Mouse (Mus musculus) left cerebral cortex, postnatal 4 days (tissue): ENCODE measurements around the gene 4921517D22Rik. TPM values are rescaled to one million over a fixed set of nuclear protein-coding genes. Genes with fewer than 3 reads are reported as not detected.
A peak's percentile ranks its signal among the peaks of the same experiment; 100 is the strongest.

Source experiments
- DNase-seq: peaks from one replicate; pipeline ENCODE4 v3.0.0-alpha.2; 2022
- intact Hi-C: fragments of 180-260 bp; cut with DNase I; formaldehyde crosslinking; loops from one replicate; pipeline ENCODE4 v1.15.1; 2025
- total RNA-seq, 2 experiments: library from RNA; stranded (reverse); gene quantifications; 2 replicates each; pipeline ENCODE4 v1.2.3; 2021

The 4921517D22Rik gene
- total RNA-seq, 2 experiments from 2014 or later: not detected

DNA sequence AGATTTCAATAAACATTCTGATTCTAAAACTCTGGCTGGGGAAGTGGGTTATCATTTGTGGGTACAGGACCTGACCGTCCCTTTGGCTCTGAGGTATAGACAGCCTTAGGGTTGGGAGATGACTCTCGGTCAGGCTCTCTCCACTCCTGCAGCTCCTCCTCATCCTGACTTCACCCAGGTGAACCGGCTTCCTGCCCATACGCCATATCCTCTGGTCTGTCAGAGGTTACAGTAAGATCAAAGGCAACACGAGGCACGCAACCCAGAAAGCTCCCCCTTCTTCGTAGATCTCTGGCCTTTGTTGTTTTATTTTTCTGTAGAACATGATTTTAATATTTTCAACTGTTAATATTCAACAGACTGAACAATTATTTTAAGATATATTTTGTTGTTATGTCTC lies 1.9 kb upstream of the 4921517D22Rik start:
- intact Hi-C loops: no loop called here
- no peak for DNase-seq

DNA sequence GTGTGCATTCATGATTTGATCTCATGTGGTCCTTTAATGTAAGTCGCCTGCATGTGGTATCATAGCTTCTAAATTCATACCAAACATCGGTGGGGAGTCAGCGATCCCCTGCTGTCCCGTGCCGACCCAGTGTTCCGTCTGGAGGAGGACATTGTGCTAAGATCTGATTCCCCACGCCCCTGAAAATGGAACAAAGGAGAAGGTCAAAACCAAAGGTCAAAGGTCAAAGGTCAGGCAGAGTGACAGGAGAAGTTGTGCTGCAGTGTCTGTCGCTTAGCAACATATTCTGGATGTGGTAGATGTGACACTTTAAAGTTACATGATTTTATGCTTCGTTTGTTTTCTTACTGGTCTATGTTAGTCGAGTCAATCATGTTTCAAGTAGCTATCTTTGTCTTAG lies 2.4 kb downstream of the 4921517D22Rik start:
- DNase-seq: no peak
- intact Hi-C loops: no loop called here

DNA sequence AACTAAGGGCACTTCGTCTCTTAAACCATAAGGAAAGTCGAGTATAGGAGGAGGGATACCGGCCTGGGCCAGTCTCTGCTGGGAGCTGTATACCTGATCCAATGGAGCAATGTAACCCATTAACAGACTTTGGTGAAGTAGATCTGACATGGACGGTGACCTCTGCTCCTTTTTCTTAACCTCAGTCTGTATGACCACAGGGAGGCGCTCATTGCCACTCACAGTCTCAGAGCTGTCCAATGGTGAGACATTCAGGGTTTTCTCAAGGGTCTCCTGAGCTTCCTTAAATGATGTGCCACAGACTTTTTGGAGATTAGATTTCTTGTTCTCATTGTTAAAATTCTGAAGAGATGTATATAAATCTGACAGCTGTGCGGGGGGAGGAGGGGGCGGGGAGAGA lies 3.3 kb downstream of the 4921517D22Rik start:
- intact Hi-C loops: no loop called here
- no peak for DNase-seq

DNA sequence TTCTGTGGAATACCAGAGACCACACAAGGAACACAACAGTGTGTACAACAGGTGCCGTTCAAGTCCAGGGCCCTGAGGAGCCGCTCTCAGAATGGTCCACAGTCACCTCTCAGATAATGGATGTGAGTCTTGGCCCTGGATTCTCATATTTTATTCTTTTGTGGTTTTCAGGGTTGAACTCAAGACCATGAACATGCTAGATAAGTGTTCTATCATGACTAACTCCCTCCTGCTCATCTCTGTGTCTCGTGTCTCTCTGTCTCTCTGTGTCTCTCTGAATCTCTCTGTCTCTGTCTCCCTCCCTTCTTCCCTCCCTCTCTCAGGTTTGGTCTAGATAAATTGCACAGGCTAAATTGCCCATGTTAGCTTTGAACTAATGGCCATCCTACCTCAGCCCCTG lies 4.1 kb downstream of the 4921517D22Rik start:
- intact Hi-C loops: no loop called here
- DNase-seq: no peak

DNA sequence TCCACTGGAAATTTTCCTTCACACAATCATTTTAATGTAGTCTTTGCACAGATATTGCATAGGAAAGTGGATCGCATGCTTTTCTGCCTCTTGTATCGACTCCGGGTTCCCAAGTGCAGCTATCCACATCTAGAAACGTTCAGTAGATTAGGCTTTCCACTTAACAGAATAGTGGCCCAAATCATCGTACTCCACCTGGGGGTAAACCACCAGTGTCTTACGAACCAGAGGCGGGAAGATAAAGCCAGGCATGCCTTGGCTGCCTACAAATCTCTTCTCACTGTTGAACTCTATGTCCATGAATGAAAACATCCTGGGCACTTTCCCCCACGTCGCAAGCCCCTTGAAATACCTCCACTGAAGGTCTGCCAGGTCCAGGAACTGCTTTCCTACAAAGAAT lies 4.6 kb downstream of the 4921517D22Rik start:
- no peak for DNase-seq
- intact Hi-C loops: no loop called here

DNA sequence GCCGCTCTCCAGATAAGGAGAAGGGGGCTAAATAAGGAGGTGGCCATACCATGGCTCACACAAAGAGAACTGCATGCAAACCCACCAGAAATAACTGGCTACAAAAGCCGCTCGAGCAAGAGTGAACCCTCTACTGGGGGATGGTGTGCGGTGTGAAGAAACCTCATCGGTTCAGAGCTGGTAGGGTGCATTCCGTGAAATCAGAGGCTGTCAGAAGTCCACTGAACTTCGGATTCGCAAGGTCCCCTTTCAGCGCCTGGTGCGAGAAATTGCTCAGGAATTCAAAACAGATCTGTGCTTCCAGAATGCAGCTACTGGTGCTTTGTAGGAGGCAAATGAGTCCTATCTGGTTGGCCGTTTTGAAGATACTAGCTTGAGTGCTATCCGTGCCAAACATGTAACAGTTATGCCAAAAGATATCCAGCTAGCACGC lies 5.6 kb downstream of the 4921517D22Rik start:
- peak; percentile 40 for DNase-seq
- intact Hi-C loops: no loop called here

DNA sequence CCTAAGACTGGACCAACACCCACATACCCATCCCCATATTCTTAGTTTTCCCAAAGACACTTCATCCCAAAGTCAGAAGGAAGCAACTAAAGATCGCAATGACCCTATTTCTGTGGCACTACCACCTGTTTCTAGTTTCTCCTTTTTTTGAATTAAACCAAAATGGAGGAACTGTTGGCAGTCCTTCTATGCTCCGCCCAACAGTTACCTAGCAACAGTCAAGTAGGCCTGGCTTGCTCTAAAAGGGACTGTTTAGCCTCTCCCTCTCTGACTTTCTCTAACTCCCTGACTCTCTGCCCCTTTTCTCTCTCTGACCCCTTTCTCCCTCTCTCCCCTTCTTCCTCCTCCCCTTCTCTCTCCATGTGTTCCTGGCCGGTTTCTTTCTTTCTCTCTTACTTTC lies 8.7 kb downstream of the 4921517D22Rik start:
- DNase-seq: no peak
- intact Hi-C loops: no loop called here

DNA sequence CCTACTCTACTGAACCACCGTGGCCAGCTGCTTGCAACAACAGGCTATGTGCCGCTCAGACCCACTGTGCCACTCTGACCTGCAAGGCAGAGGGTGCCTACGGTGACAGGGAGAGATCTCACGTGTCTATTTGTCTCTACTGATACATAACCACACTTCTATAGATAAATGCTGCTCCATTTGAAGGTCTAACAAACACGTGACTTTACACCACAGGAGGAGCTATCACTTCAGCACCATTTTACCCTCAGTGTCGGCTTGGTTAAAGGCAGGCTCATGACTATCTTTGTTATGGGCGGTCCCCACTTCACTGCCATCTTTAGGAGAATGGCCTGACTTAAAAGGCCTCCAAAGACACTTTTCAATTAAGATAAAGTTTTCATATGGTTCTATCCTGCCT lies 11.3 kb downstream of the 4921517D22Rik start:
- intact Hi-C loops: no loop called here

DNA sequence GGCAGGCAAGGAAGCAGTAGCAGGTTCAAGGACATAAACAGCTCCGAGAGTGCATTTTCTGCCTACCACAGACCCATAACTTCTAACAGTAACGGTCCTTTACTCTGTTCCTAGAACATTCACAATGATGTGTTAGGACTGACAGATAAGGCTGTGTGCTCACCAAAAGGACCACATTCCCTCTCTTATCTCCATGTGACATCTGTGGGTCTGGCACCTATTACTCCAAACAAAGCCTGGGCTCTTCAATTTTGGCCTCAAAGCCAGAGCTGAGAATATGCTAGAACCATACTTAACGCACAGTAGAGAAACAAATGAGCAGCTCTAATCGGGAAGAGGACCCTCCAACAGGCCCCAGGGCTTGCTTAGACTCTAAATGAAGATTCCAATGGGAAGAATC lies 14.0 kb downstream of the 4921517D22Rik start:
- intact Hi-C loops: no loop called here
- no peak for DNase-seq

More for the DNA sequence above, 11.3 kb downstream of the 4921517D22Rik start:
- no peak for DNase-seq

DNA sequence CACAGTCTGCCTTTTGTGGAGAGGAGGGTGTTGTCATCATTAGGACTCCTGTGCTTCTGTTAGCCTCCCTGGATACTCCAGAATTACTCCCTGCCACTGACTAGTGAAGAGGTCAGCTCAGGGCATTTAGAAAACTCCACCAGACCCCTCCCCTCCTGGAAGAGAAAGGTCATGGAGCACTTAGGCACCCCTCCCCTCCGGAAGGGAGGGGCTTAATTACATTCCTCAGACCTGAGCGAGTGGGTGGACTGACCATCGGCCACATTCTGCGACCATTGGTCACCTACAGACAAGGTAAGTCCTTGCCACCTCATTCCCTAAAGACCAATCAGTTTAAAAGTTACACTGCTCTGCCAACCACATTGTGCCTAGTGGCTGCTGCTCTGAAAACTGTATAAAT lies 14.6 kb downstream of the 4921517D22Rik start:
- no peak for DNase-seq
- intact Hi-C loops: no loop called here

DNA sequence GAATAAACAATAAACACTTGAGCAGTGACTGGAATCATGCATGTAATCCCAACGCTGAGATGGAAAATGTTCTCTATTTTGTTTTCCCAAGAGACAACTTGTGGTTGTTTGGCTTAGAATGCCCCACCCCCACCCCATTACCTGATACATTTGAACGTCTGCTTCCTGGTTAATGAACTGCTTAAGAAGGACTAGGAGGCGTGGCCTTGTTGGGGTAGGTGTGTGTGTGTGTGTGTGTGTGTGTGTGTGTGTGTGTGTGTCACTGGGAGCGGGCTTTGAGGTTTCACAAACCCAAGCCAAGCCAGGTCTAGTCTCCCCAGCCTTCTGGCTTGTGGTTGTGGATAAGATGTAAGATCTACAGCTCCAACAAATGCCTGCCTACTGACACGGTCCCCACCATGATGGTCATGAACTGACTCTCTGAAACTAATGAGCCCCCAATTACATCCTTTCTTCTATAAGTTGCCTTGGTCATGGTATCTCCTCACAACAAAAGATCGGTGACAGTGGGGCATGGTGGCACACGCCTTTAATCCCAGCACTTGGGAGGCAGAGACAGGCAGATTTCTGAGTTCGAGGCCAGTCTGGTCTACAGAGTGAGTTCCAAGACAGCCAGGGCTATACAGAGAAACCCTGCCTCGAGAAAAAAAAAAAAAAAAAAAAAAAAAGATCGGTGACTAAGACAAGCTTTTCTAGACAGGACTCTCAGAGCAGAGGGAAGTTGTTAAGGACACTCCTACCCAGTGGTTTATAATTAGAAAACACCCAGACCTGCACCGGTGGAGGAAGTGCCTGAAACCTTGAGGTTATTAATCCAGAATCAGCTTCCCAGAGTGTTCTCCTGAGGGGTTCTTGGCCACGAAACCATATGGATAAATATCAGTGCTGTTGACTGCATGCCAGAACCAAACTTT lies 17.3 kb downstream of the 4921517D22Rik start:
- intact Hi-C loops: no loop called here
- no peak for DNase-seq

DNA sequence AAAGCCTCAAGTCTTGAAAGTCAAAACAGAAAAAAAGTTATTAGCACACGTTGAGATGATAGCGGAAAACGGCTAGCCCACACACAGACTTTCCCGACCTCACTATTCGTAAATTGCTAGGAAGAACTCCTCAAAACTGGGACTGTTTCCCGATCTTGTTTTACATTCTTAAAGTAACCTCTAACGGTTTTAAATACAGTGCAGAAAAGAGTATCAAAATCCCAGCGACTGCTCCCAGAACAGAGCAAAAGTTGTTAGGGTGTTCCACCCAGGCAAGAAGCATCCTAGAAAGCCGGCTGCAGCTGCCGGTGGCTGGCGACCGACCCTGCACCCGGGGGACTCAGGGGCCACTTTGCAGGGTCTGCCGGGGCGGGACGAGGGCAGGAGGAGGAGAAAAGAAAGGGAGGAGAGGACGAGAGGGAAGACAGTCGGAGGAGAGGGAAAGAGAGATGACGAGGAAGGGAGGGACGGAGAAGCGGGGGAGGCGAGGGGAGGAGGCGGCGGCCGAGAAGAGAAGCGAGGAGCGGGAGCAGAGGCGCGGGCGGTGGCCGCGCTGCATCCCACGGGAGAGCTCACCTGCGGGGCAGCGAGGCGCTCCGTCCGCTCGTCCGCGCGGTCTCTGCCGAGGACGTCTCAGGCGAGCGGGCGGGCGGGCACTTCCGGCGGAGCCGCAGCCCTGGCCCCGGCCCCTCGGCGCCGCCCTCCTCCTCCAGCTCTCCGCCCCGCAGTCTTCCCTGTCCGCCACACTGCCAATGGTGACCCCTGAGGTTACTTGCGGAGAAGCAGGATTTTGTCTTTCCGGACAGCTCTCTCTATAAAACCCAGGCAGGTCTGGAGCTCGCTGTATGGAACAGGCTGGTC lies 18.5 kb downstream of the 4921517D22Rik start, which contains the start of gene Golm1:
Golm1 (minus strand) TSS at position 661 of the 861 bp plus-strand sequence.
- intact Hi-C loops: no loop called here
- DNase-seq: peak; percentile 72

DNA sequence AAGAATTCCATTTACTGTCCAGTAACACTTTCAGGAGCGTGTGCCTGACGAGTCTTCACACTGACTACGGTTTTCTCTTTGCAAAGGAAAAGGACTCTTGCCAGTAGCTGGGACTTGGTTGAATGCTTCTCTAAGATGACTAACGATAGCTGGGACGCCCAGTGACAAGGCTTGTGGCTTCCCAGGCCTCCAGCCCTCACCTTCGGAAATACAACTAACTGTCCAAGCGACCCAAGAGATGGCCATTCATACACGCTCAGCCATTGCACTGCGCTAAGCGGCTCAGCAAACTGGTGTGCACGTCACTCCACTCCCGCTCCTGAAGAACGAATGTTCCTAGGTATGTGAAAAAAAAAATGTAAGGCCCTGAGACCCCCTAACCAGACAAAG lies 19.2 kb downstream of the 4921517D22Rik start:
- no peak for DNase-seq
- intact Hi-C loops: no loop called here

DNA sequence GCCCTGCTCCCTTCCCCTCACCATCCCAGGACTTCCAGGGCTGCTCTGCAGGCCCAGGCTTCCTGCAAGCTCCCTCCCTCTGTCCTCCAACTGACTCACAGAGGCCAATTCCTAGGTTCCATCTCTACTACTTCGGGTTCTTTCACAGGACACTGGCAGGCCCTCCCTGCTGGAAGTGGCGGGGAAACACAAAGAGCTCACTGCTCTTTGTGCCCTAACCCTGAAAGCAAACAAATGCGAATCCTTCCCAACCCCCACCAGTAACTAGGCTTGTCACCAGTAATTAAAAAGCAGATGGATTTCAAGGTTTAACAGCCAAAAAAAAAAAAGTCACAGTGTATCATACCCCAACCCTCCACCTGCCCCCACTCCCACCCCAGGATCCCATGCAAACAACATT lies 19.7 kb downstream of the 4921517D22Rik start:
- intact Hi-C loops: no loop called here

DNA sequence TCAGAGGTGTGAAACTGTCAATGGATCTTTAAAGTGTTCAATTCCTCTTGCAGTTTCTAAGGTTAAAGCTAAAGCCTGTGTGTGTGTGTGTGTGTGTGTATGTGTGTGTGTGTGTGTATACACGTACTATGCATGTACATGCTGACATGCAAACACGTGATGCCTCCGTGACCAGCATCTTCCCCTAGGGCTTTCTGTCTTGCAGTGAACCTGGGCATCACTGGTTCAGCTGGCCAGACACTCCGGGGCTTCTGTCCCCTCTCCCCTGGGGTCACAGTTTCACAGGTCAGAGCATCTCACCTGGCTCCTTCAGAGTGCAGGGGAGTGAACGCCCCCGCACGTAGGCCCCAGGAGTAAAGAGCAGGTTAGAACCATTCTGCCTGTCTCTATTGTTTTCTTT lies 20.3 kb downstream of the 4921517D22Rik start:
- no peak for DNase-seq
- intact Hi-C loops: no loop called here

More for the DNA sequence above, 19.7 kb downstream of the 4921517D22Rik start:
- no peak for DNase-seq

DNA sequence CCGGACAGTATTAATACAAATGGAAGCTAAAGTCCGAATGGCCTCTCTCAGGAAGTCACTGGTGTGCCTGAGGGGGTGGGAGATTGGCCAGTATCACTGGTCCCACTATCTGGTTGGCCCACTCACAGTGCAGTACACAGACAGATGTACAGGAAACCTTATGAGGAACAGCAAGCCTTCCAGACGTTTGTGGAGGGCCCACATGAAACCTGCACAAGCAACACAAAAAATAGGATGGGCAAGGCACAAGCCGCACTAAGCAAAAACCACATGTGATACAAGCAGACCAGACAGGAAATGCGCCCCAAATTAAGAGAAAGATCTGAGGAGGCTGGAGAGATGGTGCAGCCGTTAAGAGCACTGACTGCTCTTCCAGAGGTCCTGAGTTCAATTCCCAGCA lies 21.7 kb downstream of the 4921517D22Rik start:
- intact Hi-C loops: no loop called here
- DNase-seq: no peak

DNA sequence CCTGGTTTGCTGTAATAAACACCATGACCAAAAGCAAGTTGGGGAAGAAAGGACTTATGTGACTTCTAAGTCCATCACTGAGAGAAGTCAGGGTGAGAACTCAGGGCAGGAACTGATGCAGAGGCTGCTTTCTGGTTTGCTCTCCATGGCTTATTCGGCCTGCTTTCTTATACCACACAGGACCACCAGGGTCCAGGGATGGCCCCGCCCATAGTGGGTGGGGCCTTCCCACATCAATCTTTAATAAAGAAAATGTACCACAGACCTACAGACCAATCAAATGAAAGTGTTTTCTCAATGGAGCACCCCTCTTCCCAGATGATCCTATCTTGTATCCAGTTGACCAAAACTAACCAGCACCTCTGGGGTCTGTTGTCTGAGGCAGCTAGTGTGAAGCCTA lies 22.4 kb downstream of the 4921517D22Rik start:
- no peak for DNase-seq
- intact Hi-C loops: no loop called here

DNA sequence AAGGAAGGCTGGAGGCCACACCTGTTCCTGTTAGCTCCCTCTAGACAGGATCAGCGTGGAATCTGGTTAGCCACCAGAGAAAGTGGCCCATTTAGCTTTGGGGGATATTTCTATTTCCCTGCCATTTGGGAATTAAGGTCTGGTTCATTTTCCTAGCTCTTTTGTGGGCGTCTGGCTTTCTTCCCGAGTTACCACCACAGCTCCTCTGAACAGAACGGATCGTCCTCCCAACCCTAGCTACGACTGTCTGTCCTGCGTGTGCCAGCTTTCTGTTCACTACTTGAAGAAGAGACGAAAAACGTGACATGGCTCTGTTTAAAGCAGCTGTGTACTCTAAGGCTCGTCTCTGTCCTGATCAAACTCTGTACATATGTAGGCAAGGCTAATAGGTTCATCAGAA lies 24.0 kb downstream of the 4921517D22Rik start:
- no peak for DNase-seq

DNA sequence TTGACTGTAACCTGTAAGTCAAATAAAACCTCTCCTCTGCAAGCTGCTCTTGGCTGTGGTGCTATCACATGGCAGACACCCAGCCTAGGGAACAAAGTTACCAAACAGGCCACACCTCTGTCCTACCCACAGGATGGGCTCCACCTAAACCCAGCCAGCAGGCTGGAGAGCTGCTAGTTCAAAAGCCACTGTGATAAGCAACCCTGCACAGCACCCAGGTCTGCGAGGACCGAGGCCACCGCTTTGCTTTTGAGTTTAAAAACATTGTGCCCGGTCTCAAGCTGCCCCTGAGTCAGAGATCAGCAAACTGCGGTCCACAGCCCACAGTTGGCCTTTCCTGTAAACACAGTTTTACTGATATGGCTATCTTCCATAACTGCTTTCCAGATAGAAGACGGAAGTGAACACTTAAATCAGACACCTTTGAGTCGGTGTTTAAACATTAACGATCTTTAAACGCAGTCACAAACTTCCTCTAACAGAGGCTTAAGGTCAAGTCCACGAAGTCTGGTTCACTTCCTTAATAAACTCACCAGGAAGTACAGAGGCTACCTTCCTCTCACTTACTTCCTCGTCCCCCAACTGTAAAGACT lies 25.3 kb downstream of the 4921517D22Rik start:
- intact Hi-C loops: no loop called here
- no peak for DNase-seq

More for the DNA sequence above, 24.0 kb downstream of the 4921517D22Rik start:
- intact Hi-C loops: no loop called here

DNA sequence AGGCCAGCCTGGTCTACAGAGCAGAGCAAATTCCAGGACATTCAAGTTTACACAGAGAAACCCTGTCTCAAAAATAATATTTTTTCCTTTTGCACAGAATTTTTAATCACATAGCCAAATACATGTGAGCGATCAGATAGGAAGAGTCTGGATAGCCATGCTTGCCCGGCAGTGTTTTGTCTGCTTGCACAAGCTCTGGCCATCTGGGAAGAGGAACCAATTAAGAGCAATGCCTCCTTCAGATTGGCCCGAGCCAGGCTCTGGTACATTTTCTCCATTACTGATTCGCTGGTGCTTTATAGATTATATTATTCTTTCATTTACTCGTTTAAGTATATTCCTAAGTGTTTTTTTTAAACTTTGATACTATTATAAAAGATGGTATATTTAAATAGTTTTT lies 26.1 kb downstream of the 4921517D22Rik start:
- intact Hi-C loops: no loop called here
- no peak for DNase-seq
